Mouse (Mus musculus): ENCODE data around the gene Mns1. TPM values are rescaled to one million over a fixed set of nuclear protein-coding genes. Genes with fewer than 3 reads are reported as not detected.

The Mns1 gene
- polyA plus RNA-seq, 1 experiment from 2014 or later = 51.7 TPM

GRCm38 (mm10) chr9:72493984-72494685 is 56.3 kb downstream of the Mns1 start:
- 89% methylated on average over 3 of the region's 3 CpGs for WGBS
- no peaks in the 10 kb centered on the region for H3K27me3 ChIP-seq (ENCODE audit: low read depth, poor library complexity, severe bottlenecking)
- no peak overlapping the region for H3K27ac ChIP-seq
- H3K4me3 ChIP-seq = no peak overlapping the region
- peaks cover 5% of the 10 kb centered on the region; the same call in 1 of the 2 replicates for H3K36me3 ChIP-seq
- no peaks in the 10 kb centered on the region for H3K9me3 ChIP-seq (replicated peaks)
- no peak for DNase-seq (ENCODE audit: low spot score)
- peaks cover 16% of the 10 kb centered on the region for H3K4me1 ChIP-seq

DNA sequence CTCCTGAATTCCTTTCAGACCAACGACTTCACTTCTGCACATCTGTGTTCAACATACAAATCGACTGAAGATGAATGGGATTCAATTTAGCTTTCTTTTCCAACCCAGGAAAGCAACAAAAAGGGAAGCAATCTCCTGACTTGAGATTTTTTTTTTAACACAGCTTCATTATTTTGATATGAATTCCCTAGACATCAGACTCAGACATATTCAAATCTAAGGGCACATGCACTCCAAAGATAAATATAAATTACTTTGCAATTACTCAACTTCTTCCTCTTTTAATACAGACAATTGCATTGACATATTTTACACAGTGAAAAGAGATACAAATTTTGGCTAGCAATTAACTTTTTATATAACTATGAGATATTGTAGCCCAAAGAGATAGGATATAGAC is 58.9 kb downstream of the Mns1 start:
- no peak for DNase-seq (ENCODE audit: low spot score)
- Histone ChIP-seq H3K4me1 (peaks cover 7% of the 10 kb centered on the region), H3K36me3 (no peaks in the 10 kb centered on the region), H3K4me3 (no peak overlapping the region), H3K27me3 (ENCODE audit: low read depth, poor library complexity, severe bottlenecking) (no peaks in the 10 kb centered on the region), H3K27ac (no peak overlapping the region), H3K9me3 (replicated peaks) (no peaks in the 10 kb centered on the region)
- 82% methylated on average over 2 of the region's 2 CpGs for WGBS

- Histone ChIP-seq H3K4me3 (no peak overlapping the region), H3K9me3 (replicated peaks) (no peaks in the 10 kb centered on the region), H3K4me1 (peaks cover 3% of the 10 kb centered on the region), H3K36me3 (no peaks in the 10 kb centered on the region), H3K27ac (no peak overlapping the region), H3K27me3 (ENCODE audit: low read depth, poor library complexity, severe bottlenecking) (no peaks in the 10 kb centered on the region)
- WGBS = 78% methylated on average over 3 of the region's 3 CpGs
- DNase-seq (ENCODE audit: low spot score) = no peak
Observed at GRCm38 (mm10) chr9:72497171-72497570, 59.4 kb downstream of the Mns1 start.

Small RNAs within 50 kb of the gene (microRNA-seq; reads per million reads assigned to microRNA genes)
- gene Gm28010 = not detected

Other genes starting within 250 kb of the Mns1 start
- gene Zfp280d, start 163.2 kb upstream of the Mns1 start, polyA plus RNA-seq (2016; fragmentation: Nextera tagmentation; extraction: Ambion mirVana) = 43.2 and 51.8 TPM in 2 replicates
- gene Tex9, start 54.2 kb downstream of the Mns1 start, polyA plus RNA-seq (2016; fragmentation: Nextera tagmentation; extraction: Ambion mirVana) = 47.0 and 55.4 TPM in 2 replicates
- 15.9 and 16.0 TPM in 2 replicates for gene Rfx7, start 94.2 kb downstream of the Mns1 start, polyA plus RNA-seq (2016; fragmentation: Nextera tagmentation; extraction: Ambion mirVana)
- gene Nedd4, start 224.3 kb downstream of the Mns1 start, polyA plus RNA-seq (2016; fragmentation: Nextera tagmentation; extraction: Ambion mirVana) = 565 and 690 TPM in 2 replicates